Mouse (Mus musculus) MEL (cell line): ENCODE results near the gene Mpeg1. TPM values are rescaled to one million over a fixed set of nuclear protein-coding genes. Genes with fewer than 3 reads are reported as not detected.
A peak's percentile ranks its signal among the peaks of the same experiment; 100 is the strongest.

Source experiments
- DNase-seq: peaks from one replicate; pipeline ENCODE4 v3.0.0; 2011; ENCODE audit warnings: low read depth, low spot score
- H3K27ac ChIP-seq: 2 replicates; pipeline ENCODE4 v1.5.1; 2012; ENCODE audit warnings: low read depth, mild to moderate bottlenecking, control low read depth, low read length, moderate library complexity; ENCODE audit not compliant: control insufficient read depth
- H3K27me3 ChIP-seq, 2 experiments: fragments of 150-350 bp in 1 of 2; sonication (generic) in 1 of 2; 2 replicates each; pipeline ENCODE4 v1.6.1; 2012; ENCODE audit warnings: low read length in 2 of 2, mild to moderate bottlenecking in 2 of 2, improper control_type of control experiment in 1 of 2, moderate library complexity in 1 of 2; ENCODE audit not compliant: insufficient read depth in 2 of 2, control insufficient read depth in 1 of 2
- H3K36me3 ChIP-seq, 2 experiments: 2 replicates each; pipeline ENCODE4 v1.6.1; 2012 to 2014; ENCODE audit warnings: low read length in 2 of 2, improper control_type of control experiment in 1 of 2, inconsistent platforms in 1 of 2, mild to moderate bottlenecking in 1 of 2; ENCODE audit not compliant: insufficient read depth in 2 of 2, control insufficient read depth in 1 of 2
- H3K4me1 ChIP-seq, 2 experiments: fragments of 150-350 bp in 1 of 2; sonication (generic) in 1 of 2; 2 replicates each; pipeline ENCODE4 v1.6.1; 2012; ENCODE audit warnings: low read length in 2 of 2, improper control_type of control experiment in 1 of 2, mild to moderate bottlenecking in 1 of 2; ENCODE audit not compliant: insufficient read depth in 2 of 2, control insufficient read depth in 1 of 2
- H3K4me3 ChIP-seq, 2 experiments: fragments of 150-350 bp in 1 of 2; sonication (generic) in 1 of 2; 2 replicates each; pipeline ENCODE4 v1.5.1; 2012; ENCODE audit warnings: low read depth in 2 of 2, low read length in 2 of 2, mild to moderate bottlenecking in 2 of 2, moderate library complexity in 2 of 2, control low read depth in 1 of 2, improper control_type of control experiment in 1 of 2; ENCODE audit not compliant: control insufficient read depth in 1 of 2, insufficient read depth in 1 of 2
- H3K79me2 ChIP-seq: 2 replicates; pipeline ENCODE4 v1.6.1; 2012; ENCODE audit warnings: mild to moderate bottlenecking, low read length, moderate library complexity; ENCODE audit not compliant: control insufficient read depth, poor library complexity, insufficient read depth
- H3K9ac ChIP-seq: 2 replicates; pipeline ENCODE4 v1.6.1; 2012; ENCODE audit warnings: low read depth, mild to moderate bottlenecking, control low read depth, low read length, moderate library complexity; ENCODE audit not compliant: control insufficient read depth, poor library complexity, severe bottlenecking
- H3K9me3 ChIP-seq: fragments of 150-350 bp; sonication (generic); replicated peaks from 2 replicates; pipeline ENCODE4 v1.6.1; 2012; ENCODE audit warnings: mild to moderate bottlenecking, low read length, improper control_type of control experiment, moderate library complexity; ENCODE audit not compliant: insufficient read depth
- BHLHE40 ChIP-seq: IDR thresholded peaks from 2 replicates; pipeline ENCODE4 v1.6.1; 2012; ENCODE audit warnings: low read depth, mild to moderate bottlenecking, inconsistent platforms, low read length, improper control_type of control experiment, borderline replicate concordance
- CHD2 ChIP-seq: IDR thresholded peaks from 2 replicates; pipeline ENCODE4 v1.6.1; 2011; ENCODE audit warnings: low read length, improper control_type of control experiment
- ELF1 ChIP-seq: IDR thresholded peaks from 2 replicates; pipeline ENCODE4 v1.6.1; 2014; ENCODE audit warnings: low read depth, mild to moderate bottlenecking, inconsistent platforms, low read length, improper control_type of control experiment, moderate library complexity
- ETS1 ChIP-seq: IDR thresholded peaks from 2 replicates; pipeline ENCODE4 v1.6.1; 2012; ENCODE audit warnings: low read depth, mild to moderate bottlenecking, inconsistent platforms, low read length, improper control_type of control experiment, moderate library complexity
- GABPA ChIP-seq: IDR thresholded peaks from 2 replicates; pipeline ENCODE4 v1.6.1; 2012; ENCODE audit warnings: low read depth, mild to moderate bottlenecking, inconsistent platforms, low read length, improper control_type of control experiment, moderate library complexity
- GATA1 ChIP-seq: IDR thresholded peaks from 2 replicates; pipeline ENCODE4 v1.6.1; 2011; ENCODE audit warnings: low read depth, low read length, improper control_type of control experiment
- MAFK ChIP-seq: IDR thresholded peaks from 2 replicates; pipeline ENCODE4 v1.6.1; 2011; ENCODE audit warnings: low read depth, mild to moderate bottlenecking, low read length, improper control_type of control experiment, borderline replicate concordance
- MEF2A ChIP-seq: IDR thresholded peaks from 2 replicates; pipeline ENCODE4 v1.6.1; 2014; ENCODE audit warnings: low read depth, mild to moderate bottlenecking, inconsistent platforms, low read length, improper control_type of control experiment; ENCODE audit not compliant: poor library complexity, insufficient replicate concordance, severe bottlenecking; ENCODE audit errors: extremely low read depth
- MYC ChIP-seq: IDR thresholded peaks from 2 replicates; pipeline ENCODE4 v1.6.1; 2011; ENCODE audit warnings: low read depth, mild to moderate bottlenecking, low read length, improper control_type of control experiment, moderate library complexity
- NRF1 ChIP-seq: IDR thresholded peaks from 2 replicates; pipeline ENCODE4 v1.6.1; 2014; ENCODE audit warnings: low read depth, mild to moderate bottlenecking, inconsistent platforms, low read length, improper control_type of control experiment, moderate library complexity; ENCODE audit not compliant: poor library complexity, insufficient read depth, severe bottlenecking
- SIN3A ChIP-seq: IDR thresholded peaks from 2 replicates; pipeline ENCODE4 v1.6.1; 2012; ENCODE audit warnings: low read length, improper control_type of control experiment, inconsistent platforms
- SMC3 ChIP-seq: IDR thresholded peaks from 2 replicates; pipeline ENCODE4 v1.6.1; 2011; ENCODE audit warnings: low read depth, low read length, improper control_type of control experiment
- TAL1 ChIP-seq: IDR thresholded peaks from 2 replicates; pipeline ENCODE4 v1.6.1; 2012; ENCODE audit warnings: mild to moderate bottlenecking, inconsistent platforms, low read length, moderate library complexity, mixed read lengths
- polyA plus RNA-seq, 2 experiments: library from polyadenylated mRNA; stranded (reverse) in 1 of 2; unstranded in 1 of 2; fragments of >175 nt in 1 of 2; fragments of >200 nt in 1 of 2; gene quantifications; 2 replicates each; pipeline versions ENCODE4 v1.2.1 to v1.2.4; 2012; ENCODE audit warnings: low replicate concordance in 2 of 2, low read depth in 1 of 2; ENCODE audit not compliant: insufficient read length in 2 of 2, insufficient read depth in 1 of 2, missing spikeins in 1 of 2
- total RNA-seq: library from RNA; depleted of rRNA; stranded (reverse); fragments of 300-350 nt; gene quantifications from 2 replicates; pipeline ENCODE4 v1.2.3, GENCODE M21; 2012

Mpeg1 gene
- total and polyA plus RNA-seq, 3 experiments: 0.07 TPM; not detected in 2

- DNase-seq: no peak
- Histone ChIP-seq H3K27me3 (no peaks in the 10 kb centered on the region), H3K9ac (no peak overlapping the region), H3K36me3 (peaks cover 0 to 2% of the 10 kb centered on the region in 2 experiments; a peak in 1 of 4 replicates), H3K9me3 (no peaks in the 10 kb centered on the region), H3K79me2 (no peaks in the 10 kb centered on the region), H3K4me1 (peaks cover 6 to 8% of the 10 kb centered on the region in 2 experiments; a peak in 3 of 4 replicates), H3K27ac (no peak overlapping the region), H3K4me3 (no peak overlapping the region)
- no peak for TF ChIP-seq MYC
- TF ChIP-seq MEF2A: no peak
- no peak for TF ChIP-seq CHD2
- TF ChIP-seq ELF1: no peak
- TF ChIP-seq SIN3A: no peak
- no peak for TF ChIP-seq GABPA
- TF ChIP-seq TAL1: no peak
- TF ChIP-seq NRF1: no peak
- no peak for TF ChIP-seq GATA1
- no peak for TF ChIP-seq BHLHE40
- TF ChIP-seq SMC3: no peak
Measured at GRCm38 (mm10) chr19:12473951-12474350, 13.4 kb downstream of the Mpeg1 start.

DNA sequence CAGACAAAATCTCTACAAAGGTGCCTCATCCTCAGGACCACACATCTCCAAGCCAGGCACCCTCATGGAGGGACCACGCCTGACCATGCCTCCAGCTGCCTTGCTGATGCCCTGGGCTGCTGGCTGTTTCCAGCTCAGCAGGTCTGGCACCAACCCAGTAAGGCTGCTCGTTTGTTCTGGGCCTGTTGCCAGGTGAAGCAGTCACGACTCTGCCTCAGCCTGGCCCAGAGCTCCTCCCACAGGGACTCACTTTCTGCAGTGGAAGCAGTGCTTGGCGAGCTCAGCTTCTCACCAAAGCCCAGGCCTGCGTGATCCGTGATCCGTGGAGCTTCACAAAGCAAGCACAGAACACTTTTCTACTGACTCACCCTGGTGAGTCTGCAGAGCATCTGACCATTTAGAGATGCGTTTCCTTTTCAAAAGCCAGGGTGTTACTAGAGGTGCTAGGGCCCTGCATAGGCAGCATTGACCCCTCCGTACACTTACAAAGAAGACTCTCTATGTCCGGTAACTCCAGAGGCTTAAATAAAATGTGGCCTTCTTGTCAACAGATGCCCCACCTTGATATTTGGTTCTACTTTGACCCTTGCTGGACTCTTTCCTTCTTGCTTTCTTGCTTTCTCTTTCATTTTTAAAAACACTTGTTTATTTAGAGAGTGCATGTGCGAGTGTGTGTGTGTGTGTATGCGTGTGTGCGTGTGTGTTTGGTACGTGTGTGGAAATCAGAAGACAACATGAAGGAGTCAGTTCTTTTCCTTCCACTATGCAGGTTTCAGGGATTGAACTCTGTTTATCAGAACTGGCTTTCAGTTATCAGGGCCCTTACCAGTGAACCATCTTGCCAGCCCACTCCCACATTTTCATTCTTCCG, 15.0 kb downstream of the Mpeg1 start:
- Histone ChIP-seq H3K36me3 (peaks cover 0 to 2% of the 10 kb centered on the region in 2 experiments; a peak in 1 of 4 replicates), H3K27ac (no peak overlapping the region), H3K79me2 (no peaks in the 10 kb centered on the region), H3K9ac (no peak overlapping the region), H3K4me3 (no peak overlapping the region), H3K4me1 (peaks cover 6 to 8% of the 10 kb centered on the region in 2 experiments; a peak in 3 of 4 replicates), H3K9me3 (no peaks in the 10 kb centered on the region), H3K27me3 (no peaks in the 10 kb centered on the region)
- peak; percentile 90 for DNase-seq
- 0 out of 2 replicates have a peak, but pooled peaks have one; percentile 48 for TF ChIP-seq ETS1
- no peak for TF ChIP-seq NRF1
- TF ChIP-seq MAFK: no peak
